Mouse (Mus musculus) ES-E14 (cell line): ENCODE measurements around the gene Ppp1r7.

ENCODE experiments used
- HCFC1 ChIP-seq: IDR thresholded peaks from 2 replicates; pipeline ENCODE4 v1.6.1; 2012; ENCODE audit warnings: low read length, inconsistent platforms, borderline replicate concordance; ENCODE audit not compliant: insufficient read depth
- MAFK ChIP-seq: IDR thresholded peaks from 2 replicates; pipeline ENCODE4 v1.6.1; 2014; ENCODE audit warnings: mild to moderate bottlenecking, low read depth, low read length, inconsistent platforms; ENCODE audit not compliant: insufficient read depth
- ZC3H11A ChIP-seq: IDR thresholded peaks from 2 replicates; pipeline ENCODE4 v1.6.1; 2012; ENCODE audit warnings: low read depth, mild to moderate bottlenecking, inconsistent platforms, low read length, borderline replicate concordance
- ZNF384 ChIP-seq: IDR thresholded peaks from 2 replicates; pipeline ENCODE4 v1.6.1; 2012; ENCODE audit warnings: low read depth, low read length, inconsistent platforms

DNA sequence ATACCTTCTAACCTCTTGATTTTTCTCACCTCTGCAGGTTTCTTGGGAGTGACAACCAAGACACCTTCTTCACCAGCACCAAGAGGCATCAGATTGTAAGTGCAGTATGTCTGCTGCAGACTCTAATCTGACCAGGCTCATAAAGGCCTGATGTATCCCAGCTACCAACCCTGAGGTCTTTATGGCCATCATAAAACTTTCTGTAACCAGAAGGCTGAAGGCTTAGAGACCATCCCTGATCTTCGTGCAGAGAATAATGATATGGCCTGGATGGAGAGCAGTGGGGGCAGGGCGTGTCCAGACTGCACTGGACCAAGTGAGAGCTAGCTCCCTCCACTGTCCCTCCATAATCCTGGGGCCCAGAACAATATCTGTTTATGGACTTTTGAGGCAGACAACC is 44.5 kb downstream of the Ppp1r7 start:
- TF ChIP-seq MAFK (no peak), HCFC1 (no peak), ZNF384 (no peak), ZC3H11A (no peak)
